Mouse (Mus musculus) kidney, embryonic 14.5 days (tissue): ENCODE measurements around the gene Fzr1. TPM values are rescaled to one million over a fixed set of nuclear protein-coding genes. Genes with fewer than 3 reads are reported as not detected.

Source experiments
- ATAC-seq: fragments of 200-750 bp; cut with Nextera tagmentation; 2 replicates; pipeline ENCODE4 v1.8.0; 2017; ENCODE audit warnings: moderate number of reproducible peaks, mild to moderate bottlenecking, moderate TSS enrichment, moderate library complexity; ENCODE audit not compliant: low FRiP score, low TSS enrichment
- H3K27ac ChIP-seq: fragments of 300-500 bp; sonication (generic); 2 replicates; pipeline ENCODE4 v1.5.1; 2014; ENCODE audit warnings: low read depth, mild to moderate bottlenecking, low read length, moderate library complexity, mixed read lengths
- H3K27me3 ChIP-seq: fragments of 300-500 bp; sonication (generic); 2 replicates; pipeline ENCODE4 v1.6.1; 2014; ENCODE audit warnings: mild to moderate bottlenecking, low read length; ENCODE audit not compliant: control insufficient read depth, insufficient read depth
- H3K36me3 ChIP-seq: fragments of 300-500 bp; sonication (generic); 2 replicates; pipeline ENCODE4 v1.6.1; 2014; ENCODE audit warnings: low read length, mixed read lengths; ENCODE audit not compliant: control insufficient read depth, insufficient read depth
- H3K4me1 ChIP-seq: fragments of 300-500 bp; sonication (generic); 2 replicates; pipeline ENCODE4 v1.6.1; 2014; ENCODE audit warnings: low read length, mixed read lengths; ENCODE audit not compliant: control insufficient read depth, insufficient read depth
- H3K4me2 ChIP-seq: fragments of 300-500 bp; sonication (generic); replicated peaks from 2 replicates; pipeline ENCODE4 v1.6.1; 2014; ENCODE audit warnings: low read depth, mild to moderate bottlenecking, low read length
- H3K4me3 ChIP-seq: fragments of 300-500 bp; sonication (generic); 2 replicates; pipeline ENCODE4 v1.5.1; 2014; ENCODE audit warnings: mild to moderate bottlenecking, low read length
- H3K9ac ChIP-seq: fragments of 300-500 bp; sonication (generic); 2 replicates; pipeline ENCODE4 v1.6.1; 2014; ENCODE audit warnings: low read depth, mild to moderate bottlenecking, low read length, moderate library complexity
- H3K9me3 ChIP-seq: fragments of 300-500 bp; sonication (generic); 2 replicates; pipeline ENCODE4 v1.6.1; 2016; ENCODE audit warnings: low read length; ENCODE audit not compliant: control insufficient read depth
- WGBS: fragments of 180-500 bp; shearing (Covaris S2); extraction: QIAGEN DNeasy Blood & Tissue Kit; methylation state at CpG from one replicate; pipeline ENCODE4 v1.1.7; 2014; 5-methylcytosine and 5-hydroxymethylcytosine counted together
- polyA plus RNA-seq: library from polyadenylated mRNA; unstranded; fragments of >200 nt; fragmentation: Nextera tagmentation; extraction: Ambion mirVana; gene quantifications from 2 replicates; pipeline ENCODE4 v1.2.1, GENCODE M21; 2014

Gene Fzr1
- polyA plus RNA-seq, 1 experiment from 2014 or later = 108 TPM

GRCm38 (mm10) chr10:81346453-81347067, 31.8 kb downstream of the Fzr1 start:
- peak overlapping the region; percentile 48; the same call in 1 of the 2 replicates for H3K9ac ChIP-seq
- WGBS = 6% methylated on average over 54 of the region's 55 CpGs
- H3K4me3 ChIP-seq = peak overlapping the region; percentile 35
- H3K4me1 ChIP-seq = peaks cover 21% of the 10 kb centered on the region
- H3K27me3 ChIP-seq = peaks cover 22% of the 10 kb centered on the region
- no peak overlapping the region for H3K27ac ChIP-seq
- no peaks in the 10 kb centered on the region for H3K9me3 ChIP-seq
- peaks cover 13% of the 10 kb centered on the region; the same call in 1 of the 2 replicates for H3K36me3 ChIP-seq
- H3K4me2 ChIP-seq = peak overlapping the region; percentile 56
- peak; percentile 7; the same call in 1 of the 2 replicates for ATAC-seq

- peaks cover 21% of the 10 kb centered on the region for H3K4me1 ChIP-seq
- H3K36me3 ChIP-seq = peaks cover 13% of the 10 kb centered on the region; the same call in 1 of the 2 replicates
- H3K27ac ChIP-seq = no peak overlapping the region
- no peaks in the 10 kb centered on the region for H3K9me3 ChIP-seq
- no peak overlapping the region for H3K9ac ChIP-seq
- H3K27me3 ChIP-seq = peaks cover 22% of the 10 kb centered on the region
- ATAC-seq = no peak
- 71% methylated on average over 4 of the region's 4 CpGs for WGBS
- H3K4me2 ChIP-seq = no peak overlapping the region
- no peak overlapping the region for H3K4me3 ChIP-seq
These were observed 33.2 kb downstream of the Fzr1 start for GRCm38 (mm10) chr10:81345162-81345534.

GRCm38 (mm10) chr10:81344421-81345161, 33.7 kb downstream of the Fzr1 start:
- no peak overlapping the region for H3K9ac ChIP-seq
- 49% methylated on average over 8 of the region's 8 CpGs for WGBS
- H3K4me1 ChIP-seq = peaks cover 21% of the 10 kb centered on the region
- peaks cover 22% of the 10 kb centered on the region for H3K27me3 ChIP-seq
- H3K4me3 ChIP-seq = no peak overlapping the region
- no peaks in the 10 kb centered on the region for H3K9me3 ChIP-seq
- no peak overlapping the region for H3K4me2 ChIP-seq
- H3K27ac ChIP-seq = no peak overlapping the region
- no peak for ATAC-seq
- H3K36me3 ChIP-seq = peaks cover 13% of the 10 kb centered on the region; the same call in 1 of the 2 replicates

DNA sequence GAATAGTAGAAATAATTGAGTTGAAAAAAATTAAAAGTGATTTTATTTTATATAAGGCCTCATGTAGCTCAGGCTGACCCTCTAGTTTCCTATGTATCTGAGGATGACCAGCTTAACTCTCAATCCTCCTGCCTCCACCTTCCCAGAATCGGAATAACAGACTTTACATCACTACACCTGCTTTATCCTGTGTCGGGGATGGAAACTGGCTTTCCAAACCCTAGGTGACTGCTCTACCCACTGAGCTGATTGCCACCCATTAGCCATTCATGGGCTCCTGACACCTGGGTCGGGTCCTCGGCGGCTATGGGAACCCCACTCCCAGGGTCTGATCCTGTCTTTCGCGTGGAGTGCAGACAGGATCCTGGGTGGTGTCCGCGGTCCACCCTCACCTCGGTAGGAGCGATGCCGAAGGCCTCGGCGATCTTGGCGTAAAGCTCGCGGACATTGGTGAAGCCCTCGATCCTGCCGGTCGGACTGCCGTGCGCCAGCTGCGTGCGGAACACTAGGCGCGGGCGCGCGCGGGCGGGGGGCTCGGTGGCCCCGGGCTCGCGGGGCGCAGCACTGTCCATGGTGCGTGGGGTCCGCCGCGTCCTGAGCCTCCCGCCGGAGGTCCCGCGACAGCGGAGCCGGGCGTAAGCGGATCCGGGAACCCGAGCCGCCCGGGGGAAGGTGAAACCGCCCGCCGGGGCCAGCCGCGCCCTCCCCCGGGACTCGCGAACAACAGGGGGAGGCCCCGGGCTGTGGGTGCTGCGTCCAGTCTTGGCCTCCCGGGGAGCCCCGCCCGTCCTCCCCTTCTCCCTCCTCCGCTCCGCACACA, 35.4 kb downstream of the Fzr1 start, which contains the start of gene Gipc3:
Gene Gipc3 (minus strand): TSS at position 581 of the 820 bp plus-strand sequence.
- peaks cover 7% of the 10 kb centered on the region; the same call in 1 of the 2 replicates for H3K36me3 ChIP-seq
- peak within 1 kb of the TSS; percentile 60; the same call in 1 of the 2 replicates for H3K9ac ChIP-seq
- peak within 1 kb of the TSS; percentile 85 for H3K4me2 ChIP-seq
- H3K4me1 ChIP-seq = peaks cover 17% of the 10 kb centered on the region
- ATAC-seq = no peak
- H3K9me3 ChIP-seq = no peaks in the 10 kb centered on the region
- H3K27ac ChIP-seq = no peak within 1 kb of the TSS
- H3K27me3 ChIP-seq = peaks cover 22% of the 10 kb centered on the region
- WGBS = 4% methylated on average over 65 of the region's 67 CpGs
- peak within 1 kb of the TSS; percentile 45 for H3K4me3 ChIP-seq

DNA sequence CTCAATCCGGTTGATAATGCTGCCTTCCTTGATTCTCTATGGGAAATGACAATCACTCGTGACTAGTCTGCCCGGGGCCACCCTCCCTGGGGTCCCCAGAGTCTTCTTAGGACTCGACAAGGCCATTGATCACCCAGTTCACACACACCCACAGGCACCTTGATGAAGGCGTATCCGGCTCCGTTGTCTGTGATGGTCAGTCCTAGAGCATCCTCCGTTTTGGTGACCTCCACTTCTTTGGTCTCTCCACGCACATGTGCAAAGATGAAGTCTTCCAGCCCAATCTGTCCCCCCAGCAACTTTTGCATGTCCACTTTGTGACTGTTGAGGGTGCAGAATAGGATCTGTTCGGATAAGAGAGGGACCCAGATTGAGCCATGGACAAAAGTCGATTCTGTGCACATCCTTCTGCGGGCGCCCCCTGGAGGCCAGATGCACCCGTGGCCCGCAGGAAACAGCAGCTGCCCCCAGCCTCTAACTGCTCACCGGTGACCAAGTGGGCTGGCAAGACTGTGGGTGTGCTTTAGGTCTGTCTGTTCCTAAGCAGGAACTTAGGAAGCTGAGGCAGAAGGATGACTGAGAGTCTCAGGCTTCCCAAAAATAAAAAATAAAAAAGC, 36.9 kb downstream of the Fzr1 start:
- H3K4me2 ChIP-seq = no peak overlapping the region
- peaks cover 7% of the 10 kb centered on the region; the same call in 1 of the 2 replicates for H3K4me1 ChIP-seq
- H3K36me3 ChIP-seq = no peaks in the 10 kb centered on the region
- ATAC-seq = no peak
- H3K27ac ChIP-seq = no peak overlapping the region
- no peaks in the 10 kb centered on the region for H3K9me3 ChIP-seq
- WGBS = 35% methylated on average over 16 of the region's 16 CpGs
- H3K9ac ChIP-seq = no peak overlapping the region
- peaks cover 22% of the 10 kb centered on the region for H3K27me3 ChIP-seq
- H3K4me3 ChIP-seq = no peak overlapping the region

DNA sequence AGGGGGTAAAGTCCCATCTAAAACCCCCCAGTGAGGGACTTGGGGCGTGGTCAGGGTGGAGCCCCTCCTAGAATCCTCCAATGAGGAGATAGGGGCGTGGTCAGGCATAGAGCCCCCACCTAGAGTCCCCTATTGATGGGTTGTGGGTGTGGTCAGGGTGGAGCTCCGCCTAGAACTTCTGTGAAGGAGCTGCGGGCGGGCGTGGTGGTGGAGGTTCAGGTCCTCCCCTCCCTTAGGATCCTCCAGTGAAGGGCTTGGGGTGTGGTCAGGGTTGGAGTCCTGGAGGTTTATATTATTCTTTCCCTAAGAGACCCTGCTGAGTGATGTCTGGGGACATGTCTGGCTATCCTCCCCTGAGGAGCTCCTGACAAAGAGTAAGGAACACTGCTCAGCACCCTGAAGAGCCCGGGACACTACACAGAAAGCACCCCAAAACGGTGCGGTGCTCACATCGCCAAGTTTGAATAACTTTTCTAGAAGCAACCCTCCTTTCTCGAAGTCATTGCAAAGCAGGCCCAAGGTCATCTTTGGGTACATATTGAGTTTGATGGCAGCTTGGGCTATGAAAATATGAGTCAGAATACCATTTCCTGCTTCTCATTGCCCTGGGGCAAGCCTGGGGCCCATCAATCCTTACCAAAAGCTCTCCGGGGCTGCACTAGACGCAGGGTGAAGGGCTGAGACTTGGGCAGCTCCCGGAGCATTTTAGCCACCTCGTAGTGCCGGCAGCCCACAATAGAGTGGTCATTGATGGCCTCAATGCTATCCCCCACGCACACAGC, 37.6 kb downstream of the Fzr1 start:
- 41% methylated on average over 17 of the region's 17 CpGs for WGBS
- Histone ChIP-seq H3K27ac (no peak overlapping the region), H3K9ac (no peak overlapping the region), H3K9me3 (no peaks in the 10 kb centered on the region), H3K27me3 (peaks cover 22% of the 10 kb centered on the region), H3K4me3 (no peak overlapping the region), H3K4me1 (peaks cover 12% of the 10 kb centered on the region; the same call in 1 of the 2 replicates), H3K4me2 (no peak overlapping the region), H3K36me3 (no peaks in the 10 kb centered on the region)
- no peak for ATAC-seq

DNA sequence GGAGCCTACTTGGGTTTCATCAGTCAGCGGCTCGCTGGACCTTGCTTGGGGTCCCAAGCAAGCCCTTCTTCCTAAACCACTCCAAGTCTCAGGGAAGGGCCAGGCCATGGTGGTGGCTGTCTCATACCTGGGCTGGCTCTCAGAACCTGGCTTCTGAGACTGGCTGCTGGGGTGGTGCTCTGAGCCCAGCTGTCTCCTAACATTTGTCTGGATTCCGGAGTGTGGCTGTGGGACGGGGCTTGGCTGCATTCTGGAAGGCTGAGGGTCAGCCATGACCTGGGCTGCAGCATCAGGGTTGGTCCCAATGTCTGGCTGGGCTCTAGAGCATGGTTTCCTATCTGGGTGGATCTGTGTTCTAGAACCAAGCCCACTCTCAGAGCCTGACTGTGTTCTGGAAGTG, 41.8 kb downstream of the Fzr1 start:
- H3K4me3 ChIP-seq = no peak overlapping the region
- no peak for ATAC-seq
- peak overlapping the region; percentile 52; the same call in 1 of the 2 replicates for H3K27ac ChIP-seq
- H3K9ac ChIP-seq = no peak overlapping the region
- no peaks in the 10 kb centered on the region for H3K9me3 ChIP-seq
- no peak overlapping the region for H3K4me2 ChIP-seq
- H3K27me3 ChIP-seq = peaks cover 9% of the 10 kb centered on the region
- peaks cover 26% of the 10 kb centered on the region for H3K4me1 ChIP-seq
- no peaks in the 10 kb centered on the region for H3K36me3 ChIP-seq
- 70% methylated on average over 4 of the region's 4 CpGs for WGBS
